Mouse (Mus musculus) hindbrain, embryonic 14.5 days (tissue): ENCODE data around the gene Gm47985. TPM values are rescaled to one million over a fixed set of nuclear protein-coding genes. Genes with fewer than 3 reads are reported as not detected.
"Not testable (repeated sequence)": the region's sequence is repeated elsewhere in the genome, so short reads cannot be mapped to it uniquely, and the experiment has no call there.

Experiments used
- ATAC-seq: fragments of 200-750 bp; cut with Nextera tagmentation; 2 replicates; pipeline ENCODE4 v1.8.0; 2017; ENCODE audit warnings: moderate number of reproducible peaks, mild to moderate bottlenecking, moderate TSS enrichment, moderate library complexity; ENCODE audit not compliant: low FRiP score
- DNase-seq: peaks from one replicate; pipeline ENCODE4 v3.0.0-alpha.2; 2015; ENCODE audit warnings: low spot score
- H3K27ac ChIP-seq: fragments of 300-500 bp; sonication (generic); 2 replicates; pipeline ENCODE4 v1.5.1; 2014; ENCODE audit warnings: mild to moderate bottlenecking, moderate library complexity
- H3K27me3 ChIP-seq: fragments of 300-500 bp; sonication (generic); 2 replicates; pipeline ENCODE4 v1.6.1; 2014; ENCODE audit warnings: mild to moderate bottlenecking, low read length, mixed read lengths; ENCODE audit not compliant: control insufficient read depth, insufficient read depth
- H3K36me3 ChIP-seq: fragments of 300-500 bp; sonication (generic); replicated peaks from 2 replicates; pipeline ENCODE4 v1.6.1; 2014; ENCODE audit not compliant: control insufficient read depth, insufficient read depth
- H3K4me1 ChIP-seq: fragments of 300-500 bp; sonication (generic); replicated peaks from 2 replicates; pipeline ENCODE4 v1.6.1; 2014; ENCODE audit warnings: antibody characterized with exemption, low read length, mixed read lengths; ENCODE audit not compliant: control insufficient read depth, insufficient read depth
- H3K4me2 ChIP-seq: fragments of 300-500 bp; sonication (generic); replicated peaks from 2 replicates; pipeline ENCODE4 v1.6.1; 2014; ENCODE audit warnings: mild to moderate bottlenecking, moderate library complexity
- H3K4me3 ChIP-seq: fragments of 300-500 bp; sonication (generic); replicated peaks from 2 replicates; pipeline ENCODE4 v1.5.1; 2014; ENCODE audit warnings: mild to moderate bottlenecking, low read length
- H3K9ac ChIP-seq: fragments of 300-500 bp; sonication (generic); 2 replicates; pipeline ENCODE4 v1.6.1; 2014
- H3K9me3 ChIP-seq: fragments of 300-500 bp; sonication (generic); 2 replicates; pipeline ENCODE4 v1.6.1; 2016; ENCODE audit warnings: low read length; ENCODE audit not compliant: control insufficient read depth
- WGBS: fragments of 180-500 bp; shearing (Covaris S2); extraction: QIAGEN DNeasy Blood & Tissue Kit; methylation state at CpG from one replicate; pipeline ENCODE4 v1.1.7; 2014; 5-methylcytosine and 5-hydroxymethylcytosine counted together
- polyA plus RNA-seq: library from polyadenylated mRNA; unstranded; fragments of >200 nt; fragmentation: Nextera tagmentation; extraction: Ambion mirVana; gene quantifications from 2 replicates; pipeline ENCODE4 v1.2.1, GENCODE M21; 2014

The Gm47985 gene
- polyA plus RNA-seq, 1 experiment from 2014 or later = 0.19 TPM

DNA sequence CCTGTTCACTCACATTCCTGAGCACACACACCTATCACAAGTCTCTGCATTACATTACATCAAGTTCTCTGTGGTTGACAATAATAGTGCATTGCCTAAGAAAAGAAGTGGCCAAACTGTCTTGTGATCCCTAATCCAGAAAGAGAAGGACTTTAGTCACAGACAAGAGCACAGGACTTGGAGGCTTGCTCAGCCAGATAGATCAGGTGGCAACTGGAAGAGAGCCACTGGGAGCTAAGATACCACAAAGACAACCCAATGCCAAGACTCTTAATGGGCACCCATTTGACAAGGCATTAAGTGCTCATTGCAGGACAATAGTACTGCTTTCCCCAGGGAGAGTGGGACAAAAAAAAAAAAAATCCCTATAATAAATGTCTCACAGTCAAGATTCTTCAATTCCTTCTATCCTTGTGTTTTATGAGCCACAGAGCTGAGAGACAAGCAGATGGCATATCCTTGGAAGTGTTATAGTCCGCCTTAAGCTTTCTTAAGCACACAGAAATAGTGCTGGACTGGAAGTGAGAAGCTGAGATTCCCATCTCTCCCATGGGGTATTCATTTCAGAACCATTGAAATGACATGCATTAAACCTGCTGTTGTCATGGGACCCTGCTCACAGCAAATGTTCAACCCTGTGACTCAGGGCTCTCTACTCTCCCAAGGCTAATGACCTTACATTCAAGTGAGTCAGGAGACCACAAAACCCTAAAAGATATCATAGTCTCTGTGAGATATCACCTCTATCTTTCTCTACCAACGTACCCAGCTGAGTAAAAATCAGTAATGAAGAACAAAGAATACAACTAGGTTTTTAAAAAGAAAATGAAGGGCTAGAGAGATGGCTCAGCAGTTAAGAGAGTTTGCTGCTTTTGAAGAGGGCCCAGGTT is 10.5 kb upstream of the Gm47985 start:
- H3K4me3 ChIP-seq = no peak overlapping the region
- no peak overlapping the region for H3K9ac ChIP-seq
- H3K9me3 ChIP-seq = no peaks in the 10 kb centered on the region
- no peak overlapping the region for H3K27ac ChIP-seq
- no peaks in the 10 kb centered on the region for H3K36me3 ChIP-seq
- ATAC-seq (no peak), DNase-seq (no peak)
- H3K4me2 ChIP-seq = no peak overlapping the region
- 74% methylated on average over 2 of the region's 2 CpGs for WGBS
- H3K27me3 ChIP-seq = no peaks in the 10 kb centered on the region
- H3K4me1 ChIP-seq = no peaks in the 10 kb centered on the region

DNA sequence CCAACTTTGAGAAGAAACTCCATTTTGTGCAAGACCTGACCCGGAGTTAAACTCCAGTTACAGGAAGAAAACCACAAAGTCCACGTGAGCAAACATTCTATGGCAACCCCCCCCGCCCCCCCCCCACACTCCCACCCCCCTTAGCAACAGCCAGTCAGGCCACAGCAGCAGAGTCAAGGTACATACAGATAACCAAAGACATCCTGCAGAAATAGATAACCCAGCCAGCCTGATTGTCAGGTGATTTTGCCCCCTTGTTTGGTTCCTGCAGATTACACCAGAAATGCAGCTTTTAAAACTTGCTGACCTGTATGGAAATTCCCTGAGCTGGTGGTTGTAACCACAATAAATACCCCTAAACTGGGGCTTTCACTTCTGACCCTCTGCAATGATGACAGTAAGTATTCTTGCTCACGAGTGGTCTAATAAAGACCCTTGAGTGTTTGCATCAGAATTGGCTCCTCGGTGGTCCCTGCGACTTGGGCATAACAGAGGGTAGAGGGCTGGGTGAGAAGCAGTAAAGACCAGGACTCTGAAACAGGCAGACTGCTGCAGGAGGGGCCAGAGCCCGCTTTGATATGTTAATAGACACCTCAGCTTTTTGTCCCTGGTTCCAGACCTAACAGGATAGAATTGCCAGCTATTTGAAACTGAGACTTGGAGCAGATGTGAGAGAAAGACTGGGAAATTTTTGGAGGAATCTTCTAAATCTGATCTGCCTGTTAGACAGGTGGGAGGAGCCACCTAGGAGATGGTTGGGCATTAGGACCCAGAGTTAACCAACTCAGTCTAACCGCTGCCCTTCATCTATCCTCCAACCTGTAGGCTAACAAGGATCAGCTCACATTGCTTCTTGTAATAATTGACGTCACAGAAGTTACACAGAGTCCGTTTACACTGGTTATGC is 5.1 kb upstream of the Gm47985 start:
- Histone ChIP-seq H3K4me1 (0 out of 2 replicates have a peak, but pooled peaks cover 8% of the 10 kb centered on the region), H3K4me2 (peak overlapping the region; percentile 44), H3K9me3 (no peaks in the 10 kb centered on the region), H3K27me3 (no peaks in the 10 kb centered on the region), H3K4me3 (peak overlapping the region; percentile 21), H3K9ac (no peak overlapping the region), H3K36me3 (no peaks in the 10 kb centered on the region), H3K27ac (no peak overlapping the region)
- DNase-seq (no peak), ATAC-seq (peak; percentile 69; the same call in 1 of the 2 replicates)
- WGBS = 4% methylated on average over 10 of the region's 10 CpGs

- Histone ChIP-seq H3K9ac (no peak overlapping the region), H3K9me3 (no peaks in the 10 kb centered on the region), H3K4me3 (peak overlapping the region; percentile 21), H3K4me1 (0 out of 2 replicates have a peak, but pooled peaks cover 8% of the 10 kb centered on the region), H3K27me3 (no peaks in the 10 kb centered on the region), H3K36me3 (no peaks in the 10 kb centered on the region), H3K4me2 (peak overlapping the region; percentile 44), H3K27ac (no peak overlapping the region)
- WGBS = 8% methylated on average over 4 of the region's 4 CpGs
- DNase-seq (no peak), ATAC-seq (no peak)
These were observed 4.4 kb upstream of the Gm47985 start for GRCm38 (mm10) chr1:151177937-151178271.

DNA sequence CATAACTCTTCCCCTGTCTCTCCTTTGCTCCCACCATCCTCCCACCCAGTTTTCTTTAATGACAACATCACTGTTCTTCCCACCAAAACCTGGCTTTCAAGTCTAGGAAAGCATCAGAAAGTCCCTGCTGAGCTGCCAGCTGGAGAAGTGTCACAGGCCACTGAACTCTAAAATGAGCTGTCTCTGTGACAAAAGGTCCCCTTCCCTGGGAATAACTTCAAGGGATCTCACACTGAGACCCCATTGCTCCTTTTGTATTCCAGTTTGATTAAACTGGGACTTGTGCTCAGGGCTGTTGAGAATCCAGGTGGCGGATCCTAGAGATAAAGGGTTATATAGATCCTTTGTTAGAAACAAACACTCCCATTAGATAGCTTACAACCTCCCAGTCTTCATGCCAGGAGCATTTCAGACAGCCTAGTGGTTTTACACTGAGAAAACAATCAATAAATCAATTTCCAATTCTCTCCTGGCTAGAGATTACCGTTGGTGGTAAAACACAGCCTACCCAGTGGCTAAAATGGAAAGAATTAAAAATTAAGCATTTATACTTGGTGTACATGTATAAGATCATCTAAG is 3.7 kb upstream of the Gm47985 start:
- no peaks in the 10 kb centered on the region for H3K36me3 ChIP-seq
- H3K4me2 ChIP-seq = no peak overlapping the region
- H3K27me3 ChIP-seq = no peaks in the 10 kb centered on the region
- no peak overlapping the region for H3K4me3 ChIP-seq
- H3K27ac ChIP-seq = no peak overlapping the region
- no peaks in the 10 kb centered on the region for H3K9me3 ChIP-seq
- DNase-seq = no peak
- H3K9ac ChIP-seq = no peak overlapping the region
- peak; percentile 51; the same call in 1 of the 2 replicates for ATAC-seq
- 0 out of 2 replicates have a peak, but pooled peaks cover 8% of the 10 kb centered on the region for H3K4me1 ChIP-seq
- WGBS = 8% methylated on average over 2 of the region's 2 CpGs

DNA sequence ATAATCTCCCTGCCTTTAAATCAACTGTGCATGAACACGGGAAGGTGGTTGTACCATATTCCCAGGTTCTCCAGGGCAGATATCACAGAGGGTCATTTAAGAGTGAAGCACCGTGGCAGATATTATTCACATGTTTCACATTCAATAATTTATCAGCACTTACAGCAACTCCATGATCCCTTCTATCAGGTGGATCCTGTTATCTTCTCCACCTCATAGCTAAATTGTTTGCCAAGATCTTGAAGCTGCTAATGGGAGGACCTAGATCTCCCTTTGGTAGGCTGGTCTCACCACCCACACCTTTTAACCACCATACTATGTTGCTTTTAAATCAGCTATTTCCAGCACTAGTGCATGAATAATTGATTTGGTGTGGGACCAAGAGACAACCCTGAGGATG is 2.2 kb upstream of the Gm47985 start:
- H3K4me1 ChIP-seq = 0 out of 2 replicates have a peak, but pooled peaks cover 8% of the 10 kb centered on the region
- no peak overlapping the region for H3K27ac ChIP-seq
- no peak overlapping the region for H3K4me2 ChIP-seq
- 84% methylated on average over 2 of the region's 2 CpGs for whole genome bisulfite sequencing
- no peaks in the 10 kb centered on the region for H3K36me3 ChIP-seq
- ATAC-seq (no peak), DNase-seq (no peak)
- no peak overlapping the region for H3K9ac ChIP-seq
- H3K4me3 ChIP-seq = no peak overlapping the region
- H3K9me3 ChIP-seq = no peaks in the 10 kb centered on the region
- no peaks in the 10 kb centered on the region for H3K27me3 ChIP-seq

DNA sequence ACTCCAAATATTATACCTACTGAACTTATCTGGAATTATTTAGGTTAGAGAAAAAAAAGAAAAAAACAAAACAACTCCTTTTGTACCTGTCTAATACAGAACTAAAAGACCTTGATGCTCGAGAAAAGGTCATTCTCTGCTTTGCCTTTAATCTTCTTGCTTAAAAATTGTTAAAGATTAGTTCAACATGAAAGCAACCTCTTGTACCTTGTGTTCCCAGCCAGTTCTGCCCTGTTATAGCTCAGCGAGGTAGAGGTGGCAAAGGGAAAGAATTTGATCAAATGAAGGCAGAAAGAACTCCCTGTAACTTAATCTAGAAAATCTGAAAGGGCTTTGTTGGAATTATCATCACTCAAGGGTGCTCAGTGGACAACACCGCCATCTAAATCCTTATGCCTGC is 3.8 kb downstream of the Gm47985 start:
- not testable (repeated sequence) for H3K9me3 ChIP-seq, H3K4me1 ChIP-seq, H3K4me3 ChIP-seq, H3K27me3 ChIP-seq, H3K9ac ChIP-seq, H3K27ac ChIP-seq, H3K4me2 ChIP-seq, ATAC-seq, H3K36me3 ChIP-seq, DNase-seq
- 94% methylated on average over 3 of the region's 3 CpGs for WGBS

GRCm38 (mm10) chr1:151186879-151187424 is 4.6 kb downstream of the Gm47985 start:
- not testable (repeated sequence) for ATAC-seq, H3K4me2 ChIP-seq, H3K36me3 ChIP-seq, H3K9ac ChIP-seq, H3K9me3 ChIP-seq, H3K4me1 ChIP-seq, H3K27ac ChIP-seq, H3K27me3 ChIP-seq, DNase-seq, H3K4me3 ChIP-seq
- WGBS = 90% methylated on average over 4 of the region's 4 CpGs

DNA sequence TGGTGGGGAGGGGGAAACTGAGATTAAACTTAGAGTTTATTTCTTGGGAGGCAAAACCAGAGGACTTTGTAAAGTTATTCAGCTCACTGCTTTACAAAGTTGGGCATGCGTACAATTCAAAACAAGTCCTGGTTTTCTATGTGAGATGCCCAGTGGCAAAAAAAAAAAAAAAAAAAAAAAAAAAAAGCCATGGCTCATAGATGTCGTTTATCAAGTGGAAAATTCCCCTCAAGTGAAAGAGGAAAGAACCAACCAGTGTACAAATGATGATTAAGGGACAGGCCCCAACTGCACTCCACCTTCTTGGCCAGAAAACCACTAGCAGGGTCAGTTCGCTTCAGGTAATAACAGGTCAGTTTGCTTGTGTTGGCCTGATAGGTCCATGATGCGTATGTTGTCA is 6.1 kb downstream of the Gm47985 start:
- no peak for ATAC-seq
- Histone ChIP-seq H3K4me3 (no peak overlapping the region), H3K4me1 (no peaks in the 10 kb centered on the region), H3K27me3 (no peaks in the 10 kb centered on the region), H3K27ac (no peak overlapping the region), H3K9ac (no peak overlapping the region), H3K4me2 (no peak overlapping the region), H3K36me3 (no peaks in the 10 kb centered on the region), H3K9me3 (no peaks in the 10 kb centered on the region)
- WGBS = 89% methylated on average over 4 of the region's 4 CpGs
- no peak for DNase-seq

DNA sequence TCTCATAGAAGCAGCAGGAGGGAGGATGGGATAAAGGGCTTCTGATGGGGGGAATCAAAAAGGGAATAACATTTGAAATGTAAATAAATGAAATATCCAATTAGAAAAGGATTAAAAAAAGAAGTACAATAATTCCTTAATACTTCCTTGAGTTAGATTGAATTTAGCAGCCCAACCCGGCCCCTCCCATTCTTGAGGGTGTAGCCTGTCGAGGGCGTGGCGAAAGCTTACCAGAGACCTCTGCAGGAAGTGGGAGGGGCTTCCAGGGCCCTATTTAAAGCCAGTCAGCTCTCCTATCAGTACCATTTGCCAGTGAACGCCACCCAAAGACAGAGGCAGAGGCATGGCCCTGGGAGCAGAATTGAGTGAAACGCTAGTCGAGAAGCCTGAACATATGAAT is 9.7 kb downstream of the Gm47985 start, which contains the start of gene Gm8947:
Gm8947 (plus strand) TSS at position 302 of the 400 bp plus-strand sequence.
- not testable (repeated sequence) for H3K27me3 ChIP-seq, H3K4me3 ChIP-seq, H3K4me1 ChIP-seq, H3K9ac ChIP-seq, DNase-seq, ATAC-seq, H3K4me2 ChIP-seq, H3K27ac ChIP-seq, H3K36me3 ChIP-seq, H3K9me3 ChIP-seq
- no CpG with 5 or more reads among the region's 7 CpGs for WGBS
